Mouse (Mus musculus): Measurements from ENCODE around the gene Mapk3.
"Not testable (repeated sequence)": the region's sequence is repeated elsewhere in the genome, so short reads cannot be mapped to it uniquely, and the experiment has no call there.

- not testable (repeated sequence) for TF ChIP-seq CTCF (IDR thresholded peaks at IDR 0.05; ENCODE audit: insufficient read depth, low read length); POLR2A (IDR thresholded peaks at IDR 0.05; ENCODE audit: borderline replicate concordance, extremely low read depth, low read depth, low read length)
Measured at GRCm38 (mm10) chr7:126779101-126779500, 19.7 kb downstream of the Mapk3 start.

All from lung, adult 2 months (tissue).